Mouse (Mus musculus) MEL (cell line): ENCODE results near the gene Ifngr2. TPM values are rescaled to one million over a fixed set of nuclear protein-coding genes. Genes with fewer than 3 reads are reported as not detected.

ENCODE experiments used
- DNase-seq: peaks from one replicate; pipeline ENCODE4 v3.0.0; 2011; ENCODE audit warnings: low read depth, low spot score
- H3K27ac ChIP-seq: 2 replicates; pipeline ENCODE4 v1.5.1; 2012; ENCODE audit warnings: low read depth, mild to moderate bottlenecking, control low read depth, low read length, moderate library complexity; ENCODE audit not compliant: control insufficient read depth
- H3K27me3 ChIP-seq, 2 experiments: fragments of 150-350 bp in 1 of 2; sonication (generic) in 1 of 2; 2 replicates each; pipeline ENCODE4 v1.6.1; 2012; ENCODE audit warnings: low read length in 2 of 2, mild to moderate bottlenecking in 2 of 2, improper control_type of control experiment in 1 of 2, moderate library complexity in 1 of 2; ENCODE audit not compliant: insufficient read depth in 2 of 2, control insufficient read depth in 1 of 2
- H3K36me3 ChIP-seq, 2 experiments: 2 replicates each; pipeline ENCODE4 v1.6.1; 2012 to 2014; ENCODE audit warnings: low read length in 2 of 2, improper control_type of control experiment in 1 of 2, inconsistent platforms in 1 of 2, mild to moderate bottlenecking in 1 of 2; ENCODE audit not compliant: insufficient read depth in 2 of 2, control insufficient read depth in 1 of 2
- H3K4me1 ChIP-seq, 2 experiments: fragments of 150-350 bp in 1 of 2; sonication (generic) in 1 of 2; 2 replicates each; pipeline ENCODE4 v1.6.1; 2012; ENCODE audit warnings: low read length in 2 of 2, improper control_type of control experiment in 1 of 2, mild to moderate bottlenecking in 1 of 2; ENCODE audit not compliant: insufficient read depth in 2 of 2, control insufficient read depth in 1 of 2
- H3K4me3 ChIP-seq, 2 experiments: fragments of 150-350 bp in 1 of 2; sonication (generic) in 1 of 2; 2 replicates each; pipeline ENCODE4 v1.5.1; 2012; ENCODE audit warnings: low read depth in 2 of 2, low read length in 2 of 2, mild to moderate bottlenecking in 2 of 2, moderate library complexity in 2 of 2, control low read depth in 1 of 2, improper control_type of control experiment in 1 of 2; ENCODE audit not compliant: control insufficient read depth in 1 of 2, insufficient read depth in 1 of 2
- H3K79me2 ChIP-seq: 2 replicates; pipeline ENCODE4 v1.6.1; 2012; ENCODE audit warnings: mild to moderate bottlenecking, low read length, moderate library complexity; ENCODE audit not compliant: control insufficient read depth, poor library complexity, insufficient read depth
- H3K9ac ChIP-seq: 2 replicates; pipeline ENCODE4 v1.6.1; 2012; ENCODE audit warnings: low read depth, mild to moderate bottlenecking, control low read depth, low read length, moderate library complexity; ENCODE audit not compliant: control insufficient read depth, poor library complexity, severe bottlenecking
- H3K9me3 ChIP-seq: fragments of 150-350 bp; sonication (generic); replicated peaks from 2 replicates; pipeline ENCODE4 v1.6.1; 2012; ENCODE audit warnings: mild to moderate bottlenecking, low read length, improper control_type of control experiment, moderate library complexity; ENCODE audit not compliant: insufficient read depth
- CTCF ChIP-seq, 3 experiments: IDR thresholded peaks in 2 of 3; conservative IDR thresholded peaks in 1 of 3; 2 replicates each; pipeline ENCODE4 v1.5.1; 2011 to 2012; ENCODE audit warnings: low read length in 3 of 3, low read depth in 2 of 3, mild to moderate bottlenecking in 2 of 3, improper control_type of control experiment in 1 of 3, inconsistent platforms in 1 of 3, mixed read lengths in 1 of 3, moderate library complexity in 1 of 3; ENCODE audit not compliant: control insufficient read depth in 1 of 3, insufficient read depth in 1 of 3, poor library complexity in 1 of 3, severe bottlenecking in 1 of 3
- EP300 ChIP-seq, 2 experiments: IDR thresholded peaks; 2 replicates each; pipeline ENCODE4 v1.6.1; 2011; ENCODE audit warnings: improper control_type of control experiment in 2 of 2, low read length in 2 of 2, low read depth in 1 of 2, mild to moderate bottlenecking in 1 of 2
- ETS1 ChIP-seq: IDR thresholded peaks from 2 replicates; pipeline ENCODE4 v1.6.1; 2012; ENCODE audit warnings: low read depth, mild to moderate bottlenecking, inconsistent platforms, low read length, improper control_type of control experiment, moderate library complexity
- GATA1 ChIP-seq: IDR thresholded peaks from 2 replicates; pipeline ENCODE4 v1.6.1; 2011; ENCODE audit warnings: low read depth, low read length, improper control_type of control experiment
- HCFC1 ChIP-seq: IDR thresholded peaks from 2 replicates; pipeline ENCODE4 v1.6.1; 2012; ENCODE audit warnings: low read depth, mild to moderate bottlenecking, inconsistent platforms, low read length, improper control_type of control experiment, moderate library complexity
- JUND ChIP-seq: IDR thresholded peaks from 2 replicates; pipeline ENCODE4 v1.6.1; 2011; ENCODE audit warnings: low read depth, mild to moderate bottlenecking, improper control_type of control experiment, low read length
- MAX ChIP-seq: IDR thresholded peaks from 2 replicates; pipeline ENCODE4 v1.6.1; 2011; ENCODE audit warnings: low read length, improper control_type of control experiment
- MYB ChIP-seq: IDR thresholded peaks from 2 replicates; pipeline ENCODE4 v1.6.1; 2011; ENCODE audit warnings: mild to moderate bottlenecking, low read depth, low read length, improper control_type of control experiment
- POLR2AphosphoS2 ChIP-seq: IDR thresholded peaks from 2 replicates; pipeline ENCODE4 v1.6.1; 2011; ENCODE audit warnings: low read length, improper control_type of control experiment
- TAL1 ChIP-seq: IDR thresholded peaks from 2 replicates; pipeline ENCODE4 v1.6.1; 2012; ENCODE audit warnings: mild to moderate bottlenecking, inconsistent platforms, low read length, moderate library complexity, mixed read lengths
- TCF12 ChIP-seq: IDR thresholded peaks from 2 replicates; pipeline ENCODE4 v1.6.1; 2014; ENCODE audit warnings: low read depth, mild to moderate bottlenecking, inconsistent platforms, low read length, improper control_type of control experiment, moderate library complexity
- UBTF ChIP-seq: IDR thresholded peaks from 2 replicates; pipeline ENCODE4 v1.6.1; 2012; ENCODE audit warnings: low read depth, mild to moderate bottlenecking, inconsistent platforms, low read length, improper control_type of control experiment, moderate library complexity, borderline replicate concordance; ENCODE audit not compliant: insufficient read depth
- ZMIZ1 ChIP-seq: IDR thresholded peaks from 2 replicates; pipeline ENCODE4 v1.6.1; 2012; ENCODE audit warnings: low read depth, mild to moderate bottlenecking, inconsistent platforms, low read length, improper control_type of control experiment, moderate library complexity
- ZNF384 ChIP-seq: IDR thresholded peaks from 2 replicates; pipeline ENCODE4 v1.6.1; 2012; ENCODE audit warnings: low read depth, mild to moderate bottlenecking, inconsistent platforms, low read length, improper control_type of control experiment
- polyA plus RNA-seq, 2 experiments: library from polyadenylated mRNA; stranded (reverse) in 1 of 2; unstranded in 1 of 2; fragments of >175 nt in 1 of 2; fragments of >200 nt in 1 of 2; gene quantifications; 2 replicates each; pipeline versions ENCODE4 v1.2.1 to v1.2.4; 2012; ENCODE audit warnings: low replicate concordance in 2 of 2, low read depth in 1 of 2; ENCODE audit not compliant: insufficient read length in 2 of 2, insufficient read depth in 1 of 2, missing spikeins in 1 of 2
- total RNA-seq: library from RNA; depleted of rRNA; stranded (reverse); fragments of 300-350 nt; gene quantifications from 2 replicates; pipeline ENCODE4 v1.2.3, GENCODE M21; 2012

Gene Ifngr2
- total and polyA plus RNA-seq, 3 experiments, result 2.8 to 11.0 TPM; not detected in 1

GRCm38 (mm10) chr16:91606958-91607357, 60.1 kb downstream of the Ifngr2 start:
- no peak overlapping the region for H3K27ac ChIP-seq
- H3K9ac ChIP-seq, result no peak overlapping the region
- no peaks in the 10 kb centered on the region for H3K9me3 ChIP-seq
- peaks cover 0 to 4% of the 10 kb centered on the region in 2 experiments; a peak in 2 of 4 replicates for H3K4me1 ChIP-seq
- H3K27me3 ChIP-seq, result no peaks in the 10 kb centered on the region
- TF ChIP-seq TAL1 (peak; percentile 56), TCF12 (peak; percentile 51; the same call in 1 of the 2 replicates), UBTF (no peak), GATA1 (peak; percentile 54), JUND (0 out of 2 replicates have a peak, but pooled peaks have one; percentile 73), HCFC1 (no peak), EP300 (IDR thresholded peaks at IDR 0.05; ENCODE audit: low read depth in 1 of 2, low read length in 2 of 2) (peak; percentile 39 to 71; a peak in 3 of 4 replicates), ETS1 (peak; percentile 69), MAX (0 out of 2 replicates have a peak, but pooled peaks have one; percentile 19)
- no peak overlapping the region for H3K4me3 ChIP-seq
- H3K79me2 ChIP-seq, result no peaks in the 10 kb centered on the region
- H3K36me3 ChIP-seq, result peaks cover 0 to 3% of the 10 kb centered on the region in 2 experiments; a peak in 2 of 4 replicates
- peak; percentile 61 for DNase-seq

GRCm38 (mm10) chr16:91609501-91610245, 62.8 kb downstream of the Ifngr2 start:
- H3K27me3 ChIP-seq, result no peaks in the 10 kb centered on the region
- peaks cover 0 to 4% of the 10 kb centered on the region in 2 experiments; a peak in 2 of 4 replicates for H3K4me1 ChIP-seq
- DNase-seq, result no peak
- H3K27ac ChIP-seq, result no peak overlapping the region
- peaks cover 0 to 3% of the 10 kb centered on the region in 2 experiments; a peak in 2 of 4 replicates for H3K36me3 ChIP-seq
- H3K4me3 ChIP-seq, result no peak overlapping the region
- H3K79me2 ChIP-seq, result no peaks in the 10 kb centered on the region
- no peak overlapping the region for H3K9ac ChIP-seq
- TF ChIP-seq CTCF (IDR thresholded peaks at IDR 0.05 in 2 of 3, conservative IDR thresholded peaks at IDR 0.05 in 1 of 3; ENCODE audit: control insufficient read depth in 1 of 3, insufficient read depth in 1 of 3, low read depth in 2 of 3, low read length in 3 of 3, poor library complexity in 1 of 3, severe bottlenecking in 1 of 3) (no peak), POLR2AphosphoS2 (no peak), ZMIZ1 (no peak), TAL1 (no peak), ETS1 (no peak), MYB (no peak), ZNF384 (no peak), GATA1 (no peak)
- no peaks in the 10 kb centered on the region for H3K9me3 ChIP-seq
